Mouse (Mus musculus) left cerebral cortex, postnatal 14 days (tissue): ENCODE measurements around the gene Pard3. TPM values are rescaled to one million over a fixed set of nuclear protein-coding genes. Genes with fewer than 3 reads are reported as not detected.

Experiments used
- DNase-seq, 2 experiments: peaks; one replicate each; pipeline ENCODE4 v3.0.0; 2021 to 2022; ENCODE audit warnings: low spot score in 2 of 2, mixed read lengths in 1 of 2
- intact Hi-C: fragments of 180-260 bp; cut with DNase I; formaldehyde crosslinking; loops from one replicate; pipeline ENCODE4 v1.15.1; 2025
- total RNA-seq, 2 experiments: library from RNA; stranded (reverse); gene quantifications; 2 replicates each; pipeline ENCODE4 v1.2.3; 2021

Pard3 gene
- total RNA-seq, 2 experiments from 2014 or later: 12.0 to 13.2 TPM

GRCm38 (mm10) chr8:127540273-127540672 lies 476.6 kb downstream of the Pard3 start:
- intact Hi-C loops: no loop called here
- DNase-seq: no peak

GRCm38 (mm10) chr8:127542162-127542561 lies 478.5 kb downstream of the Pard3 start:
- no peak for DNase-seq
- intact Hi-C loops: no loop called here

GRCm38 (mm10) chr8:127543676-127544075 lies 480.0 kb downstream of the Pard3 start:
- no peak for DNase-seq
- intact Hi-C loops: no loop called here

GRCm38 (mm10) chr8:127546161-127546560 lies 482.5 kb downstream of the Pard3 start:
- intact Hi-C loops: no loop called here
- no peak for DNase-seq

- intact Hi-C loops: loop anchor here (5.0 kb wide), 1 partner anchor 114 kb away; no protein-coding TSS in a partner anchor
These were observed 487.2 kb downstream of the Pard3 start for GRCm38 (mm10) chr8:127550928-127551327.

GRCm38 (mm10) chr8:127552161-127552595 lies 488.5 kb downstream of the Pard3 start:
- peak in 1 of 2 experiments; percentile 20 for DNase-seq
- intact Hi-C loops: loop anchor here (5.0 kb wide), 1 partner anchor 115 kb away; no protein-coding TSS in a partner anchor

More at GRCm38 (mm10) chr8:127550928-127551327, 487.2 kb downstream of the Pard3 start:
- DNase-seq: no peak

GRCm38 (mm10) chr8:127552836-127553235 lies 489.1 kb downstream of the Pard3 start:
- DNase-seq: no peak
- intact Hi-C loops: loop anchor here (5.0 kb wide), 1 partner anchor 116 kb away; no protein-coding TSS in a partner anchor

- DNase-seq: no peak
- intact Hi-C loops: loop anchor here (5.0 kb wide), 1 partner anchor 116 kb away; no protein-coding TSS in a partner anchor
These were observed 489.9 kb downstream of the Pard3 start for GRCm38 (mm10) chr8:127553582-127553981.

GRCm38 (mm10) chr8:127555795-127556194 lies 492.1 kb downstream of the Pard3 start:
- intact Hi-C loops: no loop called here
- no peak for DNase-seq

- DNase-seq: no peak
- intact Hi-C loops: no loop called here
These were observed 493.3 kb downstream of the Pard3 start for GRCm38 (mm10) chr8:127556964-127557363.

- DNase-seq: no peak
- intact Hi-C loops: no loop called here
These were observed 493.9 kb downstream of the Pard3 start for GRCm38 (mm10) chr8:127557566-127557965.

- DNase-seq: no peak
- intact Hi-C loops: no loop called here
These were observed 499.9 kb downstream of the Pard3 start for GRCm38 (mm10) chr8:127563634-127564033.

- no peak for DNase-seq
- intact Hi-C loops: no loop called here
These were observed 500.7 kb downstream of the Pard3 start for GRCm38 (mm10) chr8:127564426-127564825.

GRCm38 (mm10) chr8:127569212-127569611 lies 505.5 kb downstream of the Pard3 start:
- intact Hi-C loops: no loop called here
- no peak for DNase-seq

GRCm38 (mm10) chr8:127570527-127570926 lies 506.8 kb downstream of the Pard3 start:
- intact Hi-C loops: no loop called here

GRCm38 (mm10) chr8:127572493-127572892 lies 508.8 kb downstream of the Pard3 start:
- intact Hi-C loops: no loop called here
- DNase-seq: no peak

More at GRCm38 (mm10) chr8:127570527-127570926, 506.8 kb downstream of the Pard3 start:
- DNase-seq: no peak

- DNase-seq: no peak
- intact Hi-C loops: no loop called here
These were observed 513.0 kb downstream of the Pard3 start for GRCm38 (mm10) chr8:127576657-127577056.

GRCm38 (mm10) chr8:127577656-127578055 lies 514.0 kb downstream of the Pard3 start:
- DNase-seq: no peak
- intact Hi-C loops: no loop called here

- intact Hi-C loops: no loop called here
- DNase-seq: no peak
These were observed 515.7 kb downstream of the Pard3 start for GRCm38 (mm10) chr8:127579436-127579835.

GRCm38 (mm10) chr8:127583429-127583828 lies 519.7 kb downstream of the Pard3 start:
- intact Hi-C loops: loop anchor here (10.0 kb wide), 1 partner anchor 389 kb away; no protein-coding TSS in a partner anchor

GRCm38 (mm10) chr8:127585618-127586017 lies 521.9 kb downstream of the Pard3 start:
- intact Hi-C loops: loop anchor here (5.0 to 10.0 kb wide), 2 partner anchors 391 to 772 kb away; partner anchors contain the start of gene Nrp1
- no peak for DNase-seq

More at GRCm38 (mm10) chr8:127583429-127583828, 519.7 kb downstream of the Pard3 start:
- DNase-seq: no peak
